Mouse (Mus musculus) layer of hippocampus, adult 8-10 months (tissue): ENCODE results near the gene Ifrd1. TPM values are rescaled to one million over a fixed set of nuclear protein-coding genes. Genes with fewer than 3 reads are reported as not detected.
"Not testable (repeated sequence)": the region's sequence is repeated elsewhere in the genome, so short reads cannot be mapped to it uniquely, and the experiment has no call there.

Experiments
- DNase-seq, 2 experiments: peaks; one replicate each; pipeline ENCODE4 v3.0.0; 2022; ENCODE audit warnings: low spot score in 2 of 2
- total RNA-seq, 4 experiments: library from RNA; stranded (reverse); gene quantifications; 2 replicates each; pipeline ENCODE4 v1.2.4; 2022

Gene Ifrd1
- total RNA-seq, result 10 to 100 TPM; 80.1 to 95.4 (median 92.0) TPM

DNA sequence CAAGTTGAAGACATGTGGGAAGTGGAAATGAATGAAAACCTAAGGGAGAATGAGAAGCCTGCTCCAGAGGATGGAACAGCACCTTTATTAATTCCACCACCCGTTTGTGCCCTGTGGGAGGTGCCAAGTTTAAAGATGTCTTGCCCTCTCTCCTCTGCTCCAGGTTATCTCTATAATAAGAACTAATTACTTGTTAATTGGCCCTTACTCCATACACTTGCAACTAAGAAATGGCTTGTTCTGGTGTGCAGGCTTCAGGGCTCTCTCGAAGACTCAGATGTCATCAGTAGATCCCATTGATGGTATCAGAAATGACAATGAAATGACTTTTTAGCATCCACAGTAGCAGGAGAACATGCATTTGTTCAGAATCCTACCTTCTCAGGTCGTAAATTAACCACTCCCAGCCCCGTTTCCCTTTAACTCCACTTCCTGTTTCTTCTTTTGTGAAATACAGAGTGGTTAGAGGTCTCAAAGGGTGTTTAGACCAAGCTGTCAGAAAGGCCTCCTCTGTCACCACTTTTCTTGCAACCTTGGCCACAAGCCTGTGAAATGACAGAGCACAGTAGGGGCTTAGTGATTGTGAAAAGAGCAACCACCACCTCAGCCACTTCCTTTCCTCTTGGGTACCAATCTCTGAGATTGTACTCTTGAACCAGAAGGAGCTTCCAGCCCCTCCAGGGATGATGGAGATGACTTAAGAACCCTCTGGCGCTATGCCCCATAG is at the start of gene Ifrd1:
Ifrd1 (minus strand) TSS at position 51 of the 727 bp plus-strand sequence.
- no peak for DNase-seq

DNA sequence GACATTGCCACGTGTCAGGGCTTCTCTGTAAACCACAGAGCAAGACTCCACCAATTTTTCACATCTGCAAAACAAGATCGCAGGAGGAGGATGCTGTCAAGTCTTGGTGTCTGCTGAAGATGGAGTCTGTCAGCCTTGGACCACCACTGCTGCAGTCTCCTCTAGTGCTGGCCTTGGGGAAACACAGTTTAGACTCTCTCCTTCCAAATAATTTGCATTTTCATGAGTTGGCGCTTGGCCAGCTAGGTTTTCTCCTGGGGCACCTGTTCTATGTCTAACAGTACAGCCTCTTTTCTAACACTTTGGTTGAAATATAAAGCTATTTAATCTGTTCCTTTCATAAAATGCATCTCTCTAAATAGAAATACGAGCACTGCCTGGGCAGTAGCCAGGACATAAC is 38.2 kb upstream of the Ifrd1 start:
- no peak for DNase-seq

DNA sequence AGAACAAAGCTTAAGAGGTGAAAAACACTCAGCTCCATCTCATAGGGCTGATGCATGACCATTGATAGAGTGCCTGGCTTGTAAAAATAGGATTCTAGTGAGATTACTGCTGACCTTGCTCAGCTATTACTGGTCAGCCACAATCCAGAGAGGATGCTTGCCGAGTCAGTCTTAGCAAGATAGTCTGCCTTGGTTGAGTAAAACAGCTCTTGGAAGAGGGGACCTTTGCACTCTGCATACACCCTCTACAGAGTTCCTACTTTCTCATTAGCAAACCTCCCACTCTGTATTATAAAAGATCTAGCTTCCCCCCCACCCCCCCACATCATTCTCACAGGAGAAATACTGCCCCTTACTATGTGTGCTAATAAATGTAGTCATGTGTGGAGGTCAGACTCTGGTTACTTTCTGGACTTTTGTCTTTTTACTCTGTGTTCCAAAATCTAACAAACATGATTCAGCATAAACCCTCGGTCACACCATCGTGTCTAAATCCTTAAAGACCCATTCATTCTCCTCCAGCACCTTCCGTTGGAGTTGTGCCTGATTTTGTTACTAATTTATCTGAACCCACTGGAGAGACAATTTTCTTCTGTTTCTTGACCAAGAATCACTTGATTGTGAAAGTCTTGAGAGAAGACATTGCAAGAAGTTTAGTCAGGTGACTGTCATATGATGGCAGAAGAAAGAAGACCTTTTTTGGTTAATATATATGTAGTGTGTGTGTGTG is 32.5 kb upstream of the Ifrd1 start:
- no peak for DNase-seq

DNA sequence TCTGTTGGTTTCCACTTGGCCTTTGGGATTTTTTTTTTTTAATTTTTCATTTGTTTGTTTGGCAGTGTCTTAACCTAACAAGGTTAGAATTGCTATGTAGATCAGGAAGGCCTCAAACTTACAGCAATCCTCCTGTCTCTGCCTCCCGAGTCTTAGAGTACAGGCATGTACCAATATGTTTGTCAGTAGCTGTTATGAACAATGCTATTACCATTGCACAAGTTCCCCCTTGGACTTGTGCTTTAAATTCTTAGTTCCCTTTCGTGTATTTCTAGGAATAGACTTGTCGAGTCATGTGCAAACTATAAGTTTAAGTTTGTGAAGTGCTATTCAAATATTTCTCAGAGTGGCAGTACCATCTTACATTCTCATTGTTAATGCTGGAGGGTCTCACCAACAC is 29.3 kb upstream of the Ifrd1 start:
- DNase-seq, result no peak

DNA sequence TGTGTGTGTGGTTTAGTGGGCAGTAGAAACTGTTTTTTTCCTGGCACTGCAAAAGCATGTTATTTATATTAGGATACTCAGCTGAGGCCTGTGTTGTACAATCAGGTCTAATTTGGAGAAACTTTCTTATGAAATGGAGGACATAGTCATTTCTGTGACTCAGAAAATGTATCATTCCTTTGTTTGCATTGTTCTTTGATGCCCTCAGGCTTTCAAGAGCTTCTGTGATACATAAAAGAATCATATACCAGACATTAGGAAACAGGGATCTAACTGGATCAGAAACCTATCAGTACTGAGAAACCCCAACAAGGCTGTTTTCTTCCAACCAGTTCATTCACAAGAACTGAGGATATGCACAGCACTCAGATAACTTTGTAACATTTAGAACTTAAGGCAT is 26.6 kb upstream of the Ifrd1 start:
- DNase-seq, result no peak

DNA sequence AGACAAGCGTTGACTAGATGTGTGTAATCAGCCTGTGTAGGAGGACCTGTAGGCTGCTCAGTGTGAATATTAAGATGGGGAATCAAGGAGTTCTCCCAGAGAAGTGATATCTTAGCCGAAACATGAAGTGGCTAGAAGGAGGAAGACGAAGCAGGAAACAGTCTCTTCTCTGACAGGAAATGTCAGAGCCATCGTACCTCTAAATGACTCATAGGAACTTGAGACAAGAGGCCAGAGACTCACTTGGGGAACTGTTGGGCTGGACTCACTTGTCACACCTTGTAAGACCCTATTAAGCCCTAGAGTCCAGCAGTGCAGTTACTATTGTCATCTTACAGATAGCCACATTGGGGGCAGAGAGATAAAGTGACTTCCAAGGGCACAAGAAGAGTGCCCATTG is 25.0 kb upstream of the Ifrd1 start:
- DNase-seq, result no peak

DNA sequence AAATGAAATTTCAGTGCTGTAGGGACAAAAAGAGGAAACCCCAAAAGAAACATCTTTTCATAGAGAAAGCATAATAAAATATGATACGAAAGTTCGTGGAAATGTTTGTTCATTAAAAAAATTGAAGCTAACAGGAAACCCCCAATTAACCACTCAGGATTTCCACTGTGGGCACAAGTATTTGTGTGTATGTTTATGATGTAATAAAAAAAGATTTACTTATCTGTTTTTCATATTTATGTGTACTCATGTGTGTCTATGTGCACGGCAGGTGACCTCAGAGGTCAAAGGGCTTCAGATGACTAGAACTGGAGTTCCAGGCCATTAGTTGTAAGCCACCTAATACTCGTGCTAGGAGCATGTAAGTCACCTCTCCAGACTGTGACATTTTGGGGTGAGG is 24.4 kb upstream of the Ifrd1 start:
- DNase-seq, result no peak

DNA sequence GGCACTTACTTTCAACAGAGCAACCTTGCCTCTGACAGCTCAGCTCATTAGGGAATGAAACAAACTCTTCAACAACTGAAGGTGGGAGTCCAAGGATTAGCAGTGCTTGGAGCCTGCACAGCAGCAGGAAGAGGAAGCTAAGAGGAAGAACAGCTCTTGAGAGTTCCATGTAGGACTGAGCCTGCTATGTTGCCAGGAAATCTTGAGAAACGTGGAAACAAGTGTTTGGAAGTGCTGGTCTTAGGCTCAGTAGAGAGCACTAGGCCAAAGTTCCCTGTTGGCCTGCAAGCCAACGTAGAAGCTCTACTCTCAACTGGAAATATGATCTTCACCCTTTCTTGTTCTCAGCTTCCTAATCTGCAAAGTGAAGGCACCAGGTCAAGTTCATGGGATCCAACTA is 20.0 kb upstream of the Ifrd1 start:
- no peak for DNase-seq

DNA sequence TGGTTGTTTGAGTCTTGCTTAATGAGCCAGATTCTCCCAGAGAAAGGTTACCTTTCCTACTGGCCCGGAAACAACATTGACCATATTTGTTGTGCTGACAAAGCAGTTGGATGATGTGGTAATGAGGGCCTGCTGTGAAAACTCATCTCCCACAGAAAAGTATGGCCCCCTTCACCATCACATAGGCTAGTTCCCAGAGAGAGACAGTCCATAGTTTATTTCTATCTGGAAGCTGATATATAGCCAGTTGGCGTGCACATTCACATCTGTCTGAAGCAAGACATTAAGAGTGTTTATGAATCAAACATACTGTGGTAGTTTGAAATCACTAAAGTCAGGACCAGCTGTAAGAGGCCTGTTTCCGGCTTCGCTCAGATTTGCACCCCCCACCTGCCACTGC is 15.4 kb upstream of the Ifrd1 start:
- DNase-seq, result no peak

DNA sequence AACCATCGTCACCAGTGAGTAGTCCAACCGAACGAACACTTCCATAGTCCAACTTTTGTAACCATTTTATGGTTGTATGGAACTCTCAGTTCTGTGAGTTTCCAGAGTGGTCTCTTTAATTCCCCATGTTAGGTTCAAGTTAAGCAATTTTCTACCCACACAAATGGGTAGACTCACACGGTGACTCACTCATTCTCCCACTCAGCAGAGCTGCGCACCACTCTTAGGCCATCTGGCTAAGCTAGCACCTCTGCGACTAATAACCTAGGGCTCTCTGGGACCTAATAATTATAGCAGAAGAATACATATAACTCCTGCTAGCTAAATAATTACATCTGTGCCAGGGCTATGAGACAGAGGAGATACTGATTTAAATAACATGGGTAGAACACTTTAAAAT is 14.7 kb upstream of the Ifrd1 start:
- peak; percentile 41 to 63 for DNase-seq

DNA sequence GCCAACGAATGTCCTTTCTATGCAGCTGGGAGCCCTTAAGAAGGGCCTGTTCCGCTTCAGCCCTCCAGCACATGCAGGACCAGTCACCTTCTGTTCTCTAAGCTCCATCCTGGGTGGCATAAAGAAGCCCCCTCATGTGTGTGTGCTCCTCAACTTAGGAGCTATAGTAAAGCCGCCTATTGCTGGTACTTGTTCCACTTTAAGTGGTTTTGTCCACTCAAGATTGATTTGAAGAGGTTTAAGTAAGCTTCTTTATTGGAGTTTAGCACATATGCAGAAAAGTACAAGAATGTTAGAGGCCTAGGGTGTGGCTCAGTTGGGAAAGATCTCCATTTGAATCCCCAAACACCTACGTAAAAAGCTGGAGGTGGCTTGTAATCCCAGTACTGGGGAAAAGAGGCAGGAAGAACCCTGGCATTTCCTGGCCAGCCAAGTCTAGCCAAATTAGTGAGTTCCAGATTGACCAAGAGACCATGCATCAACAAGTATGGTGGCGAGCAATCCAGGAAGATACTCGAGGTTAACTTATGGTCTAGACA is 10.2 kb upstream of the Ifrd1 start:
- no peak for DNase-seq

DNA sequence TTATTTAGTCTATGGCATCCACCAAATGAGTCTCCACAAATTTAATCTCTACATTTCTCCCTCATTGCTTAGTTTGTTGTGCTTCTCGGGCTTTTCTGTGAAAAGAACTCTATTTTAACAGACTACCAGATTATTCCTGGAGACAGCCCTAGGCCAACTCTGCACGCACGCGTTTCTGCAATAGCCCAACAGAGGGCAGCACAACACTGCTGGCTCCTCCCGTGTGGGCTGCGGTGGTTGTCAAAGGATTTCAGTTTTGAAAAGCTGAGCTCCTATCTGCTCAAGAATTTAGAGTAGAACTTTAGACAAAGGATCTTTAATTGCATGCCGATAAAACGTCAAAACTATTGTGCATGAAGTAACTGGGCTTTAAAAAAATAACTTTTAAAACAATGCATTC is 8.9 kb upstream of the Ifrd1 start:
- peak; percentile 76 to 90 for DNase-seq

DNA sequence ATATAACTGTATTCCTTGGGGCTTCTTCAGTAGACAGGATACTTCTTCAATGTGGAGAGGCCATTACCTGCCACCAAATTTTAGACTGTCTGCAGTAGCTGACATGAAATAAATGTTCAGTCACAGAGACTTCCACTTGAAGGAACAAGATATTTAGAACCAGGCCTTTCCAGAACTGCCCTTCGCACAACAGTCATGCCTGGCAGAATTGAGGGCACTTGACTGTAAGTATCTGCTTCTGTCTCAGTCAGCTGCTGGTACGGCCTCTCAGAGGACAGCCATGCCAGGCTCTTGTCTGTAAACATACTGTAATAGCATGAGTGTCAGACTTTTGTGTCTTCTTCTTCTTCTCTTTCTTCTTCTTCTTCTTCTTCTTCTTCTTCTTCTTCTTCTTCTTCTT is 8.2 kb upstream of the Ifrd1 start:
- no peak for DNase-seq

DNA sequence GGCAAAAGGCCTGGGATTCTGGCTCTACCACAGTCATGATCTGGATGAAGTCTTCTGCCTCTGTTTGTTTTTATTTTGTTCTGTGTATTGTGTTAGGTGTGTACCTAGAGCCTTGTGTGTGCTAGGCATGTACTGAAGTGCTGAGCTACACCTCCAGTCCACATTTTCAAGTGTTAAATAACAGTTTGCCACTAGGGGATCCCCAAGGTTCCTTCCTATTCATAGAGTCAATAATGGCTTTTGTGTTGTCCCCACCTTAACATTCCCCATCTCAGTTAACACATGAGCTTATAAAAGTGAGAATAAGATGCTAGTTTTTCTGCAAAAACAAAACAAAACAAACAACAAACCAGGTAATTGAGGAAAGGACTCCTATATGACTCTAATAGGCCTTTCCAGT is 7.7 kb upstream of the Ifrd1 start:
- no peak for DNase-seq

DNA sequence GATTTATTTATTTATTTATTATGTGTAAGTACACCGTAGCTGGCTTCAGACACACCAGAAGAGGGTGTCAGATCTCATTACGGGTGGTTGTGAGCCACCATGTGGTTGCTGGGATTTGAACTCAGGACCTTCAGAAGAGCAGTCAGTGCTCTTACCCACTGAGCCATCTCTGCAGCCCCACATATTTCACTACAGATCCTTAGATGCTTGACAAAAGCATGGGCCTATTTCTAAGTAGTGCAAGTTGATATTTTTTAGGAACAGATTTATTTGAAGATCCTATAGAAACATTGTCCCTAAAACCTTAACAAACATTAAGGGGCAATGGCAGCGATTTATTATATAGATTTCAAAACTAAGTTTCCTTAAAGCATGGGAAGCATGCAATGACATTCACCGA is 7.0 kb upstream of the Ifrd1 start:
- not testable (repeated sequence) for DNase-seq

DNA sequence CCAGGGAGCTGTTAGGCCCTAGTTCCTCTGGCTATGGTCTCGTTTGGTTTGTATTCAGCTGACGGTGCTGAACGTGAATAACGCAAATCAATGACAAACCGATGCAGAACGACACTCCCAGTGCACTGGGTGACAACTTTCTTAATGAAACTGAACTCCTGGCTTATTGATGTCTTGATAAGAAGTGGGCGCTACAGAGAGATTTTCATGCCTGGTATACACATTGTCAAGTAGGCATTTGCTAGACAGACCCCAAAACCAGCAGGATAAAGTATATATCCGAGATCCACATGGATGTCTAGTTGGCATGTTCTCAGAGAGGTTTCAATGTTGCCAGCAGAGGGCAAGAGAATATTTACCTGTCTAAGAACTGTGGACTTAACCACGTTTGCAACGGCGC is 6.4 kb upstream of the Ifrd1 start:
- no peak for DNase-seq

DNA sequence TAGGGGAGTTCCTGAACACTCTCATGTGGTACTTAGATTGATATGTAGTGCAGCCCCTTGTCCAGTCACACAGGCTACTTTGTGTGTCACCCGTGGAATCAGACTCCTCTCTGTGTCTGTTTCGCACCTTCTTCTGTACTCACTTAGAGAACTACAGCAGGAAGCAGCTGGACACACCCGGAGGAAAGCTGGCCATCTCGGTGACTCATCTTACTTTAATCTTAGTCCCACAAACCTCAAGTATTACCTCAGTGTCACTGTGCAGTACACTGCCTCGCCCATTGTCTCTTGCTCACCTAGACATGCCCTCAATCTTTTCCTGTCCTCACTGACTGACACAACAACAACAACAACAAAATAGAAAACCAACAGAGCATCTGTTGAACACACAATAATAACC is 4.9 kb upstream of the Ifrd1 start:
- no peak for DNase-seq

DNA sequence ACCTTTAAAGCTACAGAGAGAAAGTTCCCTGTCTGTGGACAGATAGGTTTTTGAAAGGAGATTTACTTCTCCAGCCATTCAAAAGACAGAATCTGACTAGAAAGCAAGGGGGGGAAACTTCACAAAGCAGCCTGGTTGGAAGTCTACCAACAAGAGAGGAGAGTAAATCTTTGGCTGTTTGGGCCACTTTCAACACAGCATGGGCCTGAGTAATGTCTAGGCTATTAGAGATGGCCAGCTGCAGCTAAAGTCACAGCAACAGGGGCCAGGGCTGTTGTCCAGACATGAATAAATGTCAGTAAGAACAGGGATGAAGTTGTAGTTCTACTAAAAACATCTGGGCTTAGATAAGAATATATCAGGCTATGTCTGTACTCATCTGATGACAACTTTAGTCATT is 2.0 kb upstream of the Ifrd1 start:
- no peak for DNase-seq

DNA sequence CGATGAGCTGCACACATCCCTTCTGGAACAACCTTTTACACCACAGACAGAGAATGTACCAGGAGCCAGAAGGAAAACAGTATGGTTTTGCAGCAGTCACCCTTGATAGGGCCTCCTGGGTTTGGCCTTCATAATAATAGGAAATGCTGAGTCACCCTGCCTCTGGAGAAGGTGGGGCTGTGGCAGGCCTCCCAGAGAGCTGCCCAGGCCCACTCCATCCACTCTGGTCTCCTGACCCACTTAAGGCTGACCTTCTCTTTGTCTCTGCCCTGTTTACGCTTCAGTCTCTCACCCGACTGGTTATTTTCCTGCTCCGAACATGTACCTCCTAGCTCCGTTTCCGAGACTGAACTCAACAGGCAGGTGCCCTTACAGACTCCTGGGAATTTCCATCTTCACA is 328 bp downstream of the Ifrd1 start:
- DNase-seq, result no peak

DNA sequence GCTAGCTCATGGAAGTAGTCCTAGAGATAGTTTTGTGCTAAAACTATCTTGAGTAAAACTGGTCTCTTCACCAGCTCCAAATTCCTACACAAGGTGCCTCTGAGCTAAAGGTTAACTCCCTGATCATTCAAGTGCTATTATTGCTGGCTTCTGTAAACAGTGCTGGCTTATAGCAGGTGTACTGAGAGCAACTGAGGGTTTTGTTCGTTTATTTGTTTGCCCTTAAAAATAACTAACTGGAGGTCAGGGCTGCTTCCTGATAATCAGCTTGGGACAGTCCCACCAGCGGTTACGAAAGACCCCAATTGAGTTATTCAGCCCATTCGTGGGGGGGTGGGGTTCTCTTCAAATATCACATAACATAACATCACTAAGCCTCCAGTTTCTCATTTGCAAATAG is 920 bp downstream of the Ifrd1 start:
- no peak for DNase-seq

DNA sequence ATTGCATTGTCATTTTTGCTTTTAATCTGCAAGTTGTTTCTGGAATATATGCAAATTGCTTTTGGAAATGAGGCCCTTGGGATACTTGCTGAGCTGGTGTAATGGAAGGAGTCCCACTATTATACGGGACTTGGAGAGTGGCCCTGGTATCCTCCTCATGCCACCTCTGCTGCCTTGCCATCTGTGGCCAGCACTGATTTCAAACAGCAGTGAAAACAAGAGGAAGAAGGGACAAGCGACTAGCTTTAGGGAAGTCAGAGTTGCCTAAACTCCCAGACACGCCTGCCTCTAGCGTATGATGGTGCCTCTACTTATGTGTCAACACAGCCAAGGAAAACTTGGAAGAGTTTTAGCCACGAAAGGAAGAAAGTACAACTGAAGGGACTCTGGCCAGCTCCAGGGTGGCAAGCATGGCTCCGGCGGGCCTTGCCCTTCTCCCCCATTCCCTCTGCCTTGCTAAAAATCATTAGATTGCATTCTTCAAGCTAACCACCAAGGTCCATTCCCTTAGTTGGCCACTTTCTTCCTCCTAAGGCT is 2.8 kb downstream of the Ifrd1 start:
- no peak for DNase-seq

DNA sequence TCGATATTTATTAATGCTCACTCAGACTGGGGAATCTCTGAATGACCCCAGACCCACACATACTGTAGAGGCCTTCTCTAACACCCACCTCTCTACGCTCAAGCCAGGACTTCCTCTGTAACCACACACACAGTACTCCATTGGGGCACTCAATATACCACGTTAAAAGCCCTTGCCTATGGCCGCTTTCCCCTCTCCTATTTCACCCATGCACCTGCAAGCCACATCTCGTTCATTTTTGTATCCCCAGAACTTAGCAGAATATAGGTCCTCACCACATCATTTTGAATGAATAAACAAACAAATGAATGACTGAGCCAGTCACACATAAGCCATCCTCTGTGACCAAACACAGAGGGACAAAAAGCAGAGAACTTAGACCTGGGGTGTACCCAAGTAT is 3.4 kb downstream of the Ifrd1 start:
- no peak for DNase-seq

DNA sequence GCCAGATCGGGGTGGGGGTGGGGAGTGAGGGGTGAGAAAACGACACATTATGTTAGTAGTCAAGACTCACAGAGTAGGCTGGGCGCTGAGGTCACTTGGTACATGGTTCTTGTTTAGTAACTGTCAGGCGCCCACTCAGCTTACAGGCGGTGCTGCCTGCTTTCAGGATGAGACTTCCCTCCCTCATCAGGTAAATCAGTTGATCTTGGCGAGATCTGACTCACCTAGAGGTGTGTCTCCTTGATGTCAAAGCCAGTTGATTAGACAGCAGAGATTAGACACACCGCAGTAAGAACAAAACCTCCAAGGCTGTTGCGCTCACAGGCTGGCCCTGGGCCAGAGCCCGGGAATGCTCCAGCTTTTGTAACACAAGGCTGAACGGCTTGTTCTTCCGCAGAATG is 4.5 kb downstream of the Ifrd1 start:
- peak in 1 of 2 experiments; percentile 67 for DNase-seq
